Mouse (Mus musculus): ENCODE data around the gene Magohb. TPM values are rescaled to one million over a fixed set of nuclear protein-coding genes. Genes with fewer than 3 reads are reported as not detected.

The Magohb gene
- total and polyA plus RNA-seq, 2 experiments from 2014 or later = 9.2 to 40.5 TPM

DNA sequence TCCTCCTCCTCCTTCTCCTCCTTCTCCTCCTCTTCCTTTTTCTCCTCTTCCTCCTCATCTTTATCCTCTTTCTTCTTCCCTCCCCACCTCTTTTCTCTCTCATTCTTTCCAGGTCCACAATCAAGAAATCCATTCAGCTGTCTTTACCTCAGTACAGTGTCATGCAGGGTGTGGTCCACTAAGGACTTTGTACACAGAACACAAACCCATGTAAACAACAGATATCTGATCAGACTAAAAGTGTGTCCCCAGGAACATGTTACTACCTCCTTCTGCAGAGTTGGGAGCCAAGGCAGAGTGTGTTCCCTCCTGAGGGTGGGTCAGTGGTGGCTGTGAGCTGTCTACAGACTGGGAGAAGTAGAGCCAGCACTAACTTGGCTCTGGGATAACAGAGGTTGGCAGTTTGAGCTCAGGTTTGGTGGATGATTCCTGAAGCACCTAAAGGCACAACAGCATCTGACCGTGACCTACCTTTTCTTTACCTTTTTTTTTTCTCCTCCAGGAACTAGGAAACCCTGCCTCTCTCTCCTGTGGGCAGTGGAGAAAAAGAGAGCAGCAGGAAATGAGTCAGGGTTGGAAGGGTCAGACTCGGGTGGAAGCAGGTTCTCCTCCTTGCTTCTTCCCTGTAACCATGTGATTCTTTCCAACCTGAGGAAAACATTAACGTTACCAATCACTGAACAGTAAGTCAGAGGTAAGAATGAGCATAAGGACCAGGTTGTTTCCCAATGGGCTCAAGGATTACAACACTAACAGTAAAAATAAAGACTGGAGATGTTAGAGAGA, 29.0 kb upstream of the Magohb start:
- Histone ChIP-seq H3K4me3 (ENCODE audit: low read depth, low read length) (no peak overlapping the region), H3K9me3 (replicated peaks; ENCODE audit: control insufficient read depth, low read length) (no peaks in the 10 kb centered on the region), H3K4me1 (ENCODE audit: control insufficient read depth, insufficient read depth) (no peaks in the 10 kb centered on the region), H3K4me2 (ENCODE audit: low read depth, low read length) (no peak overlapping the region), H3K9ac (replicated peaks; ENCODE audit: low read depth, low read length) (no peak overlapping the region), H3K36me3 (replicated peaks; ENCODE audit: control insufficient read depth, insufficient read depth, low read length) (no peaks in the 10 kb centered on the region), H3K27me3 (ENCODE audit: control insufficient read depth, insufficient read depth, low read length) (no peaks in the 10 kb centered on the region), H3K27ac (ENCODE audit: low read depth) (no peak overlapping the region)
- DNase-seq (ENCODE audit: low spot score) = no peak
- WGBS = 46% methylated on average over 3 of the region's 3 CpGs
- ATAC-seq (ENCODE audit: insufficient read depth, low read depth) = no peak
- TF ChIP-seq CTCF (IDR thresholded peaks at IDR 0.05; ENCODE audit: low read depth) = no peak
- no peak for TF ChIP-seq EP300 (IDR thresholded peaks at IDR 0.05; ENCODE audit: low read depth)

DNA sequence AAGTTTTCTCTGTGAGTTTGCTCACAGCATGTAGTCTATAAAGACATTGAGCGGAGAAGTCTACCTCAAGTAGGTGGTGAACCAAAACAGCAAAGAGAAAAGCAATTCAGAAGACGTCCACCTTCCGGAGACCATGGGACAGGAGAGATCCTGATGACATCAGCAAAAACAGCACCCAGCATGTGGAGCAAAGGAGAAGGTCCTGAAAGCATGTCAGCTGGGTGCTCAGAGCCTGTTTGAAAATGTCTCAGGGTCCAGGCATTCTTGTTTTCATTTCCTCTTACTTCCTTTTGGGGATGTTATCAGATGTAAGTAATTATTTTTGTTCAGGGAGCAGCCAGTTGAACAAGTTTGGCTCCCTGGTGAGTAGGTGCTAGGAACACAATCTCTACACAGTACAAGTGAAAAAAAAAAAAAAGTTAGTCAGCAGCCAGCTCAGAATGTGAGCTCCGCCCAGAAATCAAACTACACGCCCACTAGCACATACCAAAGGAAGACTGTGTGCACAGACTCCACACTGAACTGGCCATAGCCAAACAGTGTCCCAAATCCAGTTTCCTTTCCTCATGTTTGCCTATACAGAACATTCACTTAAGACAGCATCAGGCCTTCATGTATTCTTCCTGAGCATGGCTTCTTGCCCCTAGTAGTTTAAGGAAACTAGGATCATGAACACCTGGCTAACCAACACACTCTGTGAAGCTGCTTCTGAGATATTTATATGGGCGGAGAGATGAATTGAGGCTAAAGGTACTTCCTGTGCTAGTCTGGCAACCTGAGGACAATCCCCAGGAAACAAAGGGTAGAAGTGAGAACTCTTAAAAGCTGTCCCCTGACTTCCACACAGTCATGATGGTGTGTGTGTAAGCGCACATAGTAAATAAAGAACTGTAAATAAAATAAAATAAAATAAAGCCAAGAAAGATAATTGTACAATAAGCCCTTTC, 23.4 kb upstream of the Magohb start:
- WGBS = 71% methylated on average over 7 of the region's 7 CpGs
- no peaks in the 10 kb centered on the region for H3K4me1 ChIP-seq (ENCODE audit: control insufficient read depth, insufficient read depth)
- no peaks in the 10 kb centered on the region for H3K27me3 ChIP-seq (ENCODE audit: control insufficient read depth, insufficient read depth, low read length)
- H3K27ac ChIP-seq (ENCODE audit: low read depth) = no peak overlapping the region
- DNase-seq (ENCODE audit: low spot score) (no peak), ATAC-seq (ENCODE audit: insufficient read depth, low read depth) (no peak)
- H3K4me3 ChIP-seq (ENCODE audit: low read depth, low read length) = no peak overlapping the region
- no peak for TF ChIP-seq EP300 (IDR thresholded peaks at IDR 0.05; ENCODE audit: low read depth)
- no peak for TF ChIP-seq CTCF (IDR thresholded peaks at IDR 0.05; ENCODE audit: low read depth)
- H3K36me3 ChIP-seq (replicated peaks; ENCODE audit: control insufficient read depth, insufficient read depth, low read length) = no peaks in the 10 kb centered on the region
- no peak overlapping the region for H3K4me2 ChIP-seq (ENCODE audit: low read depth, low read length)
- H3K9ac ChIP-seq (replicated peaks; ENCODE audit: low read depth, low read length) = no peak overlapping the region
- H3K9me3 ChIP-seq (replicated peaks; ENCODE audit: control insufficient read depth, low read length) = no peaks in the 10 kb centered on the region

DNA sequence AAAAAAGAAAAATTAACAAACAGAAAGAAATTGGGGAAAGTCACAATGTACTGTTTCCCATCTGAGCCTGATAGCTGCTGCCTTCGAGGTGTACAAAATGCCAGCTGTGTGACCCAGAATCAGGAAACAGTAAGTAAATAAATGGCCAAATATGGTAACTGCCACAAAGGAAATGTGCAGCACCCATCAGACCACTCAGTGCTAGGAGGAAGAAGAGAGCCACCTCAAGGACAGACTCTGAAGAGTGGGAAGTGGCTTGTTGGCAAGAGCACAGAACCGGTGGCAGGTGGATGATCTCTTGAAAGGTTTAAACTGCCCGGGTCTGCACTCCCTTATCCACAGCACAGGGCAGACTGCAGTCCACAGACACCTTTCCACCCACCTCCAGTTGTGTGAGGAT, 15.0 kb upstream of the Magohb start:
- no peak overlapping the region for H3K9ac ChIP-seq (replicated peaks; ENCODE audit: low read depth, low read length)
- no peaks in the 10 kb centered on the region for H3K4me1 ChIP-seq (ENCODE audit: control insufficient read depth, insufficient read depth)
- H3K36me3 ChIP-seq (replicated peaks; ENCODE audit: control insufficient read depth, insufficient read depth, low read length) = no peaks in the 10 kb centered on the region
- no peak overlapping the region for H3K27ac ChIP-seq (ENCODE audit: low read depth)
- no peaks in the 10 kb centered on the region for H3K27me3 ChIP-seq (ENCODE audit: control insufficient read depth, insufficient read depth, low read length)
- H3K9me3 ChIP-seq (replicated peaks; ENCODE audit: control insufficient read depth, low read length) = no peaks in the 10 kb centered on the region
- ATAC-seq (ENCODE audit: insufficient read depth, low read depth) = no peak
- DNase-seq (ENCODE audit: low spot score) = no peak
- TF ChIP-seq CTCF (IDR thresholded peaks at IDR 0.05; ENCODE audit: low read depth) (no peak), EP300 (IDR thresholded peaks at IDR 0.05; ENCODE audit: low read depth) (no peak)
- 51% methylated on average over 3 of the region's 3 CpGs for WGBS
- no peak overlapping the region for H3K4me2 ChIP-seq (ENCODE audit: low read depth, low read length)
- H3K4me3 ChIP-seq (ENCODE audit: low read depth, low read length) = no peak overlapping the region

DNA sequence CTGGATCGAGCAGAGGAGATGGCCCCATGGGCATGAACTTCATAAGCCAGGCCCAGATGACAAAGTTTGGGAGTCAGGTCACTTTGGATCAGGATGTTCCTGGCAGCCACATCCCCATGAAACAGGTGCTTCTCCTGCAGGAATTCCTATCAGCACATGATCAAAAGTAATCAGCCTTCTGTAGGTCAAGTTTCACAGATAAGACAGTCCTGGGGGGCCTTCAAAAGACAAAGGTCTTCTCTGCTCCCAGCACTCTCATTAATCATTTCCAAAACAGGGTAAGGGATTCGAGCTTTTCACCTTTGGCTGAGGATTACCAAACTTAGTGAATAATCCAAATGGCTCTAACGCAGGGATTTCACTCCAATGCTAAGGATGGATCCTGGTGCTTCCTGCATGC, 11.7 kb upstream of the Magohb start:
- WGBS = 55% methylated on average over 3 of the region's 3 CpGs
- no peaks in the 10 kb centered on the region for H3K9me3 ChIP-seq (replicated peaks; ENCODE audit: control insufficient read depth, low read length)
- H3K36me3 ChIP-seq (replicated peaks; ENCODE audit: control insufficient read depth, insufficient read depth, low read length) = no peaks in the 10 kb centered on the region
- H3K4me1 ChIP-seq (ENCODE audit: control insufficient read depth, insufficient read depth) = no peaks in the 10 kb centered on the region
- ATAC-seq (ENCODE audit: insufficient read depth, low read depth) (no peak), DNase-seq (ENCODE audit: low spot score) (no peak)
- H3K27ac ChIP-seq (ENCODE audit: low read depth) = no peak overlapping the region
- no peak overlapping the region for H3K4me3 ChIP-seq (ENCODE audit: low read depth, low read length)
- TF ChIP-seq CTCF (IDR thresholded peaks at IDR 0.05; ENCODE audit: low read depth) (no peak), EP300 (IDR thresholded peaks at IDR 0.05; ENCODE audit: low read depth) (no peak)
- H3K9ac ChIP-seq (replicated peaks; ENCODE audit: low read depth, low read length) = no peak overlapping the region
- no peaks in the 10 kb centered on the region for H3K27me3 ChIP-seq (ENCODE audit: control insufficient read depth, insufficient read depth, low read length)
- H3K4me2 ChIP-seq (ENCODE audit: low read depth, low read length) = no peak overlapping the region

DNA sequence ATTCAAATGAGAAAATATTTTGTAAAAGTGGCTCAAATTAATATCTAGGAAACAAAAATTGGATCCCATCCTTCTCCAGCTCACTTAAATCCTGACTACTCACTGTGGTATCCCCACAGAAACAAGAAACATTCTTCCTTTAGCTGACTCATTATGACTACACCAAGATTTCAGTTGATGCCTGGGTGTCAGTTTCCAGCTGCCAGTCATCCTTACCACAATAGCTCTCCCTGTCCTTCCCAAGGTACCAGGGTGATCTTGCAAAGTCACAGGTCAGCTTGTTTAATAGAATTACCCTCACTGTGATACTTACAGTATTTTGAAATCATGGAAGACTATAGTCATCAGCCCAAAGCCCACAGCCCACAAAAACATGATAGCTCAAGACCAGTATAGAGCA, 5.5 kb upstream of the Magohb start:
- no peak overlapping the region for H3K9ac ChIP-seq (replicated peaks; ENCODE audit: low read depth, low read length)
- DNase-seq (ENCODE audit: low spot score) (no peak), ATAC-seq (ENCODE audit: insufficient read depth, low read depth) (no peak)
- TF ChIP-seq EP300 (IDR thresholded peaks at IDR 0.05; ENCODE audit: low read depth) = no peak
- TF ChIP-seq CTCF (IDR thresholded peaks at IDR 0.05; ENCODE audit: low read depth) = no peak
- no peak overlapping the region for H3K27ac ChIP-seq (ENCODE audit: low read depth)
- H3K4me1 ChIP-seq (ENCODE audit: control insufficient read depth, insufficient read depth) = no peaks in the 10 kb centered on the region
- H3K27me3 ChIP-seq (ENCODE audit: control insufficient read depth, insufficient read depth, low read length) = no peaks in the 10 kb centered on the region
- H3K9me3 ChIP-seq (replicated peaks; ENCODE audit: control insufficient read depth, low read length) = no peaks in the 10 kb centered on the region
- no peak overlapping the region for H3K4me3 ChIP-seq (ENCODE audit: low read depth, low read length)
- no peaks in the 10 kb centered on the region for H3K36me3 ChIP-seq (replicated peaks; ENCODE audit: control insufficient read depth, insufficient read depth, low read length)
- no peak overlapping the region for H3K4me2 ChIP-seq (ENCODE audit: low read depth, low read length)

Measured in heart, postnatal 0 days (tissue).